Mouse (Mus musculus): ENCODE measurements around the gene Spindoc. TPM values are rescaled to one million over a fixed set of nuclear protein-coding genes. Genes with fewer than 3 reads are reported as not detected.

Spindoc gene
- total and polyA plus RNA-seq, 3 experiments: 9.0 to 21.7 (median 10.6) TPM

GRCm38 (mm10) chr19:7334049-7334448, 48.7 kb downstream of the Spindoc start:
- DNase-seq (ENCODE audit: extremely low read depth): no peak
- Histone ChIP-seq H3K9me3 (replicated peaks; ENCODE audit: low read length) (no peaks in the 10 kb centered on the region), H3K79me2 (replicated peaks; ENCODE audit: control insufficient read depth, extremely low read depth, insufficient read depth, poor library complexity, severe bottlenecking) (peaks cover 45% of the 10 kb centered on the region), H3K36me3 (replicated peaks in 1 of 2; ENCODE audit: control insufficient read depth in 1 of 2, insufficient read depth in 1 of 2, low read length in 1 of 2) (peaks cover 8 to 71% of the 10 kb centered on the region in 2 experiments), H3K4me1 (ENCODE audit: control insufficient read depth in 1 of 2, insufficient read depth in 2 of 2) (peaks cover 9 to 37% of the 10 kb centered on the region in 2 experiments), H3K27ac (ENCODE audit: insufficient read depth, low read depth) (no peak overlapping the region), H3K27me3 (replicated peaks) (no peaks in the 10 kb centered on the region), H3K4me3 (replicated peaks in 1 of 3; ENCODE audit: low read depth in 2 of 3, low read length in 2 of 3, poor library complexity in 1 of 3) (no peak overlapping the region), H3K4me2 (ENCODE audit: insufficient read depth, low read depth, poor library complexity, severe bottlenecking) (no peak overlapping the region), H3K9ac (ENCODE audit: insufficient read depth, low read depth) (no peak overlapping the region)
- no peak for TF ChIP-seq MAX (IDR thresholded peaks at IDR 0.05; ENCODE audit: low read length)
- TF ChIP-seq GABPA (IDR thresholded peaks at IDR 0.05; ENCODE audit: insufficient replicate concordance, low read depth, low read length): no peak
- no peak for TF ChIP-seq JUN (IDR thresholded peaks at IDR 0.05; ENCODE audit: insufficient read depth, low read depth, low read length)
- TF ChIP-seq HCFC1 (IDR thresholded peaks at IDR 0.05; ENCODE audit: low read depth, low read length): no peak
- TF ChIP-seq TCF12 (IDR thresholded peaks at IDR 0.05; ENCODE audit: low read depth, low read length): no peak
- TF ChIP-seq E2F4 (IDR thresholded peaks at IDR 0.05; ENCODE audit: insufficient replicate concordance, low read depth, low read length): no peak
- no peak for TF ChIP-seq SIN3A (IDR thresholded peaks at IDR 0.05; ENCODE audit: low read length)
- TF ChIP-seq USF1 (IDR thresholded peaks at IDR 0.05; ENCODE audit: low read depth, low read length): no peak
- no peak for TF ChIP-seq IRF4 (IDR thresholded peaks at IDR 0.05; ENCODE audit: low read depth, low read length)
- no peak for TF ChIP-seq POLR2A (IDR thresholded peaks at IDR 0.05; ENCODE audit: low read depth, low read length)
- no peak for TF ChIP-seq MEF2A (IDR thresholded peaks at IDR 0.05; ENCODE audit: borderline replicate concordance, low read depth, low read length)
- TF ChIP-seq UBTF (IDR thresholded peaks at IDR 0.05; ENCODE audit: low read depth, low read length): no peak
- TF ChIP-seq KAT2A (IDR thresholded peaks at IDR 0.05; ENCODE audit: insufficient replicate concordance, low read length): no peak
- no peak for TF ChIP-seq MYC (IDR thresholded peaks at IDR 0.05; ENCODE audit: low read depth, low read length)
- no peak for TF ChIP-seq SMC3 (IDR thresholded peaks at IDR 0.05; ENCODE audit: low read depth, low read length)
- no peak for TF ChIP-seq ZMIZ1 (IDR thresholded peaks at IDR 0.05; ENCODE audit: low read depth, low read length)
- TF ChIP-seq CTCF (conservative IDR thresholded peaks at IDR 0.05 in 1 of 2, IDR thresholded peaks at IDR 0.05 in 1 of 2; ENCODE audit: low read depth in 2 of 2, low read length in 2 of 2): no peak
- no peak for TF ChIP-seq ZKSCAN1 (IDR thresholded peaks at IDR 0.05; ENCODE audit: borderline replicate concordance, low read depth, low read length)
- no peak for TF ChIP-seq CHD1 (IDR thresholded peaks at IDR 0.05; ENCODE audit: low read depth, low read length)
- dilution Hi-C loops (cut with MboI; ENCODE audit: extremely low pct_ligation_motif_present, extremely low pct_unique_long_range_greater_than_20kb, low sequenced_read_pairs) (no loop called here), in situ Hi-C loops (cut with MboI; ENCODE audit: low pct_ligation_motif_present, low pct_unique_long_range_greater_than_20kb, low sequenced_read_pairs) (no loop called here)

- H3K27me3 ChIP-seq (replicated peaks): no peaks in the 10 kb centered on the region
- DNase-seq (ENCODE audit: extremely low read depth): no peak
- H3K9me3 ChIP-seq (replicated peaks; ENCODE audit: low read length): no peaks in the 10 kb centered on the region
- H3K4me3 ChIP-seq (replicated peaks in 1 of 3; ENCODE audit: low read depth in 2 of 3, low read length in 2 of 3, poor library complexity in 1 of 3): no peak overlapping the region
- peaks cover 2 to 20% of the 10 kb centered on the region in 2 experiments; a peak in 3 of 4 replicates for H3K4me1 ChIP-seq (ENCODE audit: control insufficient read depth in 1 of 2, insufficient read depth in 2 of 2)
- peaks cover 0 to 16% of the 10 kb centered on the region in 2 experiments for H3K36me3 ChIP-seq (replicated peaks in 1 of 2; ENCODE audit: control insufficient read depth in 1 of 2, insufficient read depth in 1 of 2, low read length in 1 of 2)
- in situ Hi-C loops (cut with MboI; ENCODE audit: low pct_ligation_motif_present, low pct_unique_long_range_greater_than_20kb, low sequenced_read_pairs) (no loop called here), dilution Hi-C loops (cut with MboI; ENCODE audit: extremely low pct_ligation_motif_present, extremely low pct_unique_long_range_greater_than_20kb, low sequenced_read_pairs) (no loop called here)
- no peak overlapping the region for H3K9ac ChIP-seq (ENCODE audit: insufficient read depth, low read depth)
- H3K79me2 ChIP-seq (replicated peaks; ENCODE audit: control insufficient read depth, extremely low read depth, insufficient read depth, poor library complexity, severe bottlenecking): peaks cover 59% of the 10 kb centered on the region
- no peak overlapping the region for H3K27ac ChIP-seq (ENCODE audit: insufficient read depth, low read depth)
- H3K4me2 ChIP-seq (ENCODE audit: insufficient read depth, low read depth, poor library complexity, severe bottlenecking): no peak overlapping the region
- TF ChIP-seq USF1 (IDR thresholded peaks at IDR 0.05; ENCODE audit: low read depth, low read length): no peak
Measured at GRCm38 (mm10) chr19:7321391-7321790, 61.4 kb downstream of the Spindoc start.

All from CH12.LX (cell line).